Mouse (Mus musculus) urinary bladder, postnatal 25 days (tissue): ENCODE results near the gene Slc10a7.
"Not testable (repeated sequence)": the region's sequence is repeated elsewhere in the genome, so short reads cannot be mapped to it uniquely, and the experiment has no call there.

Experiments used
- DNase-seq: peaks from one replicate; pipeline ENCODE4 v3.0.0; 2022; ENCODE audit warnings: low spot score

Gene Slc10a7

GRCm38 (mm10) chr8:78509273-78510031 is at the start of gene Slc10a7:
TSS of gene Slc10a7 (plus strand) at chr8:78509346.
- peak; percentile 73 for DNase-seq

- no peak for DNase-seq
These were observed 45.2 kb upstream of the Slc10a7 start for GRCm38 (mm10) chr8:78463941-78464340.

DNA sequence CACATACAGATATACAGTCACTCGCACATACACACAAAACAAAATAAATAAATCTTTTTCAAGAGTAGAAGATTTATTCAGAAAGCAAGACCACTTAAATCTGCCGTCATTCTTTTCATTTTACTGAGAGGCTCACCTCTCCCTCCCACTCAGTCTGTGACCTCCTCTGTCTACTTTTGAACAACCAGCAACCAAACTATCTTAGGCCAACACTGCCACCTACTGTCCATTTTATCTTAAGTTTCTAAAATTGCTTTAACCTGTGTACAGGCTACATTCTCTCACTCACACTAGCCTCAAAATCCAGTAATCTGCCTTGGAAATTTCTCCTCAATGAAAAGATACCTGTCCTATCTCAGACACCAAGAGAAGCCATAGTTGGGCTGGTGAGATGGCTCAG is 41.3 kb upstream of the Slc10a7 start:
- no peak for DNase-seq

- no peak for DNase-seq
These were observed 31.9 kb upstream of the Slc10a7 start for GRCm38 (mm10) chr8:78477051-78477829.

DNA sequence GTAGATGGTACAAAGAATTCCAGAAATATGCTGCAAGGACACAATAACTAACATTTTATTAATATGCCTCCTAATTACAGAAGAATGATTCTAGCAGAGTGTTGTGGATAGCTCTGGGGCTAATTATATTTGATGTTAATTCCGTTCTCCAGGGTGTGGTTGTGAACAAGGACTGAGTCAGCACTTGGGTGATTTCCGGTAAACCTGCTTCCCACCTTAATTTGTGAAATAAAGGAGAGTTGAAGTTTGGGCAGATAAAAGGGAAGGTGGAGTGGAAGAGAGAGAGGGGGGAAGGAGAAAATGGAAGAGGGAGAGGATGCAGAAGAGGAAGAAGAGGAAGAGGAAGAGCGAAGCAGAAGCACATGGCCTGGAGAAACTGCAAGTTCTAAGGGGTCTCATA is 19.4 kb upstream of the Slc10a7 start:
- no peak for DNase-seq

- no peak for DNase-seq
These were observed 16.1 kb upstream of the Slc10a7 start for GRCm38 (mm10) chr8:78493031-78493430.

DNA sequence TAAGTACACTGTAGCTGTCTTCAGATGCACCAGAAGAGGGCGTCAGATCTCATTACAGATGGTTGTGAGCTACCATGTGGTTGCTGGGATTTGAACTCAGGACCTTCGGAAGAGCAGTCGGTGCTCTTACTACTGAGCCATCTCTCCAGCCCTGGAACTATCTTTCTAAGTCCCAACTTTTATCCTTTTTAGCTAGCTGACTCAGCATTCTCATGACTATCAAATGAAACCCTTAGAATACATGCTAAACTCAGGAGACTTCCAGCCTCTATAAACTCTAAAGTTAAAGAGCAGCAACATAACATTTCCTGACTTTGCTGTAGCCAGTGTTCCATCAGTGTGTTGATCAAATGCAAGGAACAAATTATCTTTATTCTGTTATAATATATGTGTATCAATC is 12.9 kb upstream of the Slc10a7 start:
- DNase-seq: not testable (repeated sequence)

DNA sequence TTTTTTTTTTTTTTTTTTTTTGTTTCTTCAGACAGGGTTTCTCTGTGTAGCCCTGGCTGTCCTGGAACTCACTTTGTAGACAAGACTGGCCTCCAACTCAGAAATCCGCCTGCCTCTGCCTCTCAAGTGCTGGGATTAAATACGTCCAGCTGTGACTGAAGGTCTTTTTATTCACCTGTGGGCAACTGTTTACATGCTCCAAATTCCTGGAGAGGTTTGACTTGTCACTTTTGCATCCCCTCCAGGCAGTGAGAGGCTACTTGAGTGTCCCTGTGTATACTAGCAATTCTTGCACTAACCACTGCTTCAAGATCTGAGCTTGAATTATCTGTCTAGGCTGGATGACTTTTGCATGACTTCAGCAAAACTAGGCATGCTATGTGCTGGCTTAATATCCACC is 6.4 kb upstream of the Slc10a7 start:
- no peak for DNase-seq

DNA sequence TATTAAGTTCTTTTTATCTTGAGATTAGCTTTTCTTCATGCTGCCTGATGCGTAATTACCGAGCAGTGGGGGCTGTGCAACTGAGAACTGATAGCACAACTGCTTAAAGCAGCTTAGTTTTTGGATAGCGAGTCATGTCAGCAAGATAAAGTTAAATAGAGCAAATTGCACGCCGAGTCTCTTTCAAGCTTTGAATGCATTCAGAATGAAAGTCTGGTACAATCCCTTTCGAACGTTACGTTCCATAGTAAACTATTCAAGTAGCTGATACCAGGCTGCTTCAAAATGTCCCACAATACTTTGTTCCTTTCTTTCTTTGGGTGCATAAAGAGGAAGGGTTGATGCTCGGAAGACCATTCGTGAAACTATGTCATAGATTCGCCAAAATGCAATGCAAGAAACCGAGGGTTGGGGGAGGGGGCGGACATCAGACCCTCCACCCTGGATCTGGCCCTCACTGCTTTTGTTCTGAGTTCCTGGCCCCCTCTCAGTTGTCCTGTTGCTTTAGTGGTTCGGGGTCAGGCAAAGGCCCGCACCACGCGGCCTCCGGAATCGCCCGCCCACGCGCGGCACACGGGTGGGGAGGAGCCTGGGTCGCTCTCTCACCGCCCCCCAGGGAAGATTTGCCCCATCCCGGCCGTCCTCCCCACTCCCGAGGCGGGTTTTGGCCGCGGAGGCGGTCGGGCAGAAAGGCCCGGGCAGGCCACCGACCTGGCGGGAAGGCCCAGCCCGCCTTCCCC is 997 bp upstream of the Slc10a7 start:
- DNase-seq: peak; percentile 43

DNA sequence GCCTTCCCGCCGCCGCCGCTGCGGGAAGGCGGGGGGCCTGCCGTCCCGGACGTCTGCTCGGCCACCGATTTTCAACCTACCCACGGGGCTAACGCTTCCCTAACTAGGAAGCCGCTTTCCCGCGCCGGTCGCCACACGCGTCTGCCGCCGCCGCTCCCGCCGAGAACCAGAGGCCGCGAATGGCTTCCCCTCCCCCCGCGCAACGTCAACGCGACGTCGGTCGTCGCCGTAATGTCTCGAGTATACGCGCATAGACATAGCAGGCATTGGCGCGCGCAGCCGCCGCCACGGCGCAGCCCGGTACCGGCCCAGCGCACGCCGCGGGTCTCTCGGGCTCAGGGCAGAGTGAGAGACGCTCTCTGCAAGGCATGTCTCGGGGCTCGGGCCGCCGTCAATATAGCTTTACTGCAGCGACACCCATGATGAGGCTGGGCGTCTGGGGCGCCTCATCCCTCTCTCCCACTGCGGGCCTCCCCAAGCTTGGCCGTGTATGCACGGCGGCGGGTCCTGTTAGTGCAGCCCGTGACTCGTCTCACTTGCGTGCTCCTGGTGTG is 350 bp upstream of the Slc10a7 start, which contains the start of gene Rbmxl1:
Rbmxl1 (minus strand) TSS at position 180 of the 554 bp plus-strand sequence.
- DNase-seq: peak; percentile 93

GRCm38 (mm10) chr8:78510094-78510493 is 948 bp downstream of the Slc10a7 start:
- DNase-seq: no peak

DNA sequence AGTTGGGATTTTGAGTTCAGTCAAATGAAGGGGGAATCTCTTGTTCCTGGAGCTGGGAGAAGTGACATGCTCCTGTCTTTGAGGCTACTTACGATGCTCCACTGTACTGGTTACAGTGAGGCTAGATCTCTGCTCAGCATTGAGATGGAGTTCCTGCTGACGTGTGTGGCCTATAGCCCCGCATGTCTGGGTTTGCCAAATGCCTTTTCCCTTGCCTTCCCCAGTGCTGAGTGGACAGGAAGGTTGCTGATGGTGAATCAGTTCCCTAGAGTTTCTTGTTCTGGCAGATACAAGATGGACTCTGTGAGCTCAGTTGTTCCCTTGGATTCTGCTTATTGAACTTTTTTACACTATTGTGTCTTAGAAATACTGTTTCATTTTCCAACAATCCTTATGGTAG is 1.8 kb downstream of the Slc10a7 start:
- no peak for DNase-seq

- DNase-seq: no peak
These were observed 4.0 kb downstream of the Slc10a7 start for GRCm38 (mm10) chr8:78513106-78513505.

DNA sequence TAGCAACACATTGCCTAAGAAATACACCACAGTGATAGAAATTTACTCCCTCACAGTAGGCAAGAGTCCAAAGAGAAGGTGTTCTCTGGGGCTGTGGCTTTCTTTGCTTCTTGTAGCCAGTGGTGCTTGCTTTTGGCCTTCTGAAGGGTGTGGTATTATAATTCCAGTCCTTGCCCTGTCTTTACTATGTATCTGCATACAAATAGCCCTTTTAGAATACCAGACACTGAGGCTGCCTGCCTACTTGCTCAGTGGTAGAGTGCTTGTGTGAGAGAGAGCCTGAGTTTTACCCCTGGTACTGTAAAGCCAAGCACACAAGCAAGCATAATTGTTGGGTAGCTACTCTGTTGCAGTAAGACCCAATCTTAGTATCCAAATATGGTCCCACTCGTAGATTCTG is 5.6 kb downstream of the Slc10a7 start:
- no peak for DNase-seq

GRCm38 (mm10) chr8:78515132-78515531 is 6.0 kb downstream of the Slc10a7 start:
- no peak for DNase-seq

- no peak for DNase-seq
These were observed 24.8 kb downstream of the Slc10a7 start for GRCm38 (mm10) chr8:78533981-78534380.

GRCm38 (mm10) chr8:78536716-78537115 is 27.6 kb downstream of the Slc10a7 start:
- no peak for DNase-seq

DNA sequence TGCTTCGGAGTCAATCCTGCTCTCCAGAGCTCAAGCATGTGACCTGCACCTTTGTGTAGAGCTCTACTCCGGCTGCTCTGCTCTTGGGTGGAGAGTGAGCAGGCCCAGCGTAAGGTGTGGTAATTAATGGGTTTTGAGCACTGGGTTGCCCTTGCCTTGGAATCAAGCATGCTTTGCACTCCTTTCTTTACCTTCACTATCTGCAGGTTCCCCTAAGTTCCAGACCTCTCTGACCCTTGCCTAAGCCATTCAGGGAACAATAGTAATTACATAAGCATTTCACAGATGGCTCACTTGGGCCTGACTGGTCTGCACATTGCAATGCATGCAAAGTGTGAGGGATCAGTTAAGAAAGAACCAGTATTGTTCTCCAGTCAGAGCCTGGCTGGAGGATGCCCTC is 28.6 kb downstream of the Slc10a7 start:
- DNase-seq: no peak

GRCm38 (mm10) chr8:78542670-78543069 is 33.5 kb downstream of the Slc10a7 start:
- DNase-seq: not testable (repeated sequence)

DNA sequence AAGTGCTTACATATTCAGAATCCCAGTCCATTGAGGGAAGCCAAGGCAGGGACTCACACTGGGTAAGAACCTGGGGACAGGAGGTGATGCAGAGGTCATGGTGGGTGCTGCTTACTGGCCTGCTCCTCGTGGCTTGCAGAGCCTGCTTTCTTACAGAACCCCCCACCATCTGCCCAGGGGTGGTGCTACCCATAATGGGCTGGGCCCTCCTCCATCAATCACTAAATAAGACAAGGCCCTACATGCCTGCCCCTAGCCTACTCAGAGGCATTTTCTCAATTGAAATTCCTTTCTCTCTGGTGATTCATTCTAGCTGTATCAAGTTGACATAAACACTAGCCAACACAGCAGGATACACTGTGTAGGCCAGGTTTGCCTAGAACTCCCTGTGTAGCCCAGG is 34.5 kb downstream of the Slc10a7 start:
- DNase-seq: no peak

DNA sequence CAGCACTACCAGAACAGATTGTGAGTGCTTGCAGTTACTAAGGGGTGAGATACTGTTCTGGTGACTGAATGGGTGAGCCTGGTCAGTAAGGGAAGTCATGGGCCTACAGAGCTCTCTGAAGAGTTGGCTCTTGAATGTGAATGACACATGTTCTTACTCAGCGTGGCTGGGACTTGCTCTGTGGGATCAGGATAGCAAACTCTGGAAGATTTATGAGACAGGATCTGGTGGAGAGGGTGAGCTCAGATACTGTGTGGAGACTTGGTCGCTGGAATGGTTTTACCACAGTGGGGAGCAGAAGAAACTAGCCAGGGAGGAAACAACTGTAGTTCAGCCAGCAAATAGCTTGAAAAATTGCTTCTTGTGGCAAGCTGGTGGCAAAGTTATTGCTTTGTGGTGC is 35.4 kb downstream of the Slc10a7 start:
- no peak for DNase-seq

DNA sequence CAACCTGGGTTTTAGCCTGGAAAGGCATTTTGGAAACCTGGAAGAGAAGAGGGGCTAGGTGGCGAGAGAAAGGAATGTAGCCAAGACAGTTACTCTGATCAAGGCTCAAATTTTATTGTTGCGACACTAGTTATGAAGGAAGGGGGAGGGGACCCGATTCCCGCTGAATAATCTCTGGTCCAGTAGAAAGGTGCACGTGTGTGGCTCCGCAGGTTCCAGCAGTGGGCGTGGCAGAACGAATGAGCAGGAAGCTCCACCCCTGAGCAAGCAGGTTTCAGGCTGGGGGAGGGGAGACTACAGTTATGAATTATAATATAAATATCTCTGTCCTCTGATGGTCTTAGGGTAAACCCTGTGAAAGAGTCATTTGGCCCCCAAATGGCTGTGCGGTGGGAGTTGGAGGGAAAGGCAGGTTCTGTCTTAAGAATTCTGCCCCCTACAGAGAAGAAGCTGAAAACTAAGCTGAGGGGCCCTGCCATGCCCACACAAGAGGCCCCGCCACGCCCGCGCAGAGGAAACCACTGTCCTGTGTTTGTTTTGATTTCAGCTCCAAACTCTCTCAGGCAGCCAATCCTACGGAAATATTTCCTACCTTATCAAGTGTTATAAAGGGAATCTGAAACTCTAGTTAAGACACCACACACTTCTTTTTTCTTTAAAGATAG is 36.1 kb downstream of the Slc10a7 start:
- DNase-seq: not testable (repeated sequence)
